Mouse (Mus musculus) embryonic facial prominence, embryonic 11.5 days (tissue): ENCODE data around the gene Mindy4. TPM values are rescaled to one million over a fixed set of nuclear protein-coding genes. Genes with fewer than 3 reads are reported as not detected.

Experiments
- ATAC-seq: fragments of 200-750 bp; cut with Nextera tagmentation; replicated peaks from 2 replicates; pipeline ENCODE4 v1.8.0; 2017; ENCODE audit warnings: low read depth; ENCODE audit not compliant: insufficient number of reproducible peaks, low FRiP score, low TSS enrichment
- DNase-seq: peaks from one replicate; pipeline ENCODE4 v3.0.0-alpha.2; 2015; ENCODE audit warnings: low spot score
- H3K27ac ChIP-seq: fragments of 300-500 bp; sonication (generic); replicated peaks from 2 replicates; pipeline ENCODE4 v1.5.1; 2014; ENCODE audit warnings: mild to moderate bottlenecking, low read depth, low read length, control low read depth
- H3K27me3 ChIP-seq: fragments of 300-500 bp; sonication (generic); 2 replicates; pipeline ENCODE4 v1.6.1; 2014; ENCODE audit warnings: mild to moderate bottlenecking, low read length, moderate library complexity, mixed read lengths; ENCODE audit not compliant: control insufficient read depth, insufficient read depth
- H3K36me3 ChIP-seq: fragments of 300-500 bp; sonication (generic); replicated peaks from 2 replicates; pipeline ENCODE4 v1.6.1; 2014; ENCODE audit warnings: low read depth, mild to moderate bottlenecking, low read length, moderate library complexity, mixed read lengths; ENCODE audit not compliant: control insufficient read depth, insufficient read depth
- H3K4me1 ChIP-seq: fragments of 300-500 bp; sonication (generic); 2 replicates; pipeline ENCODE4 v1.6.1; 2014; ENCODE audit warnings: low read length, mixed read lengths; ENCODE audit not compliant: control insufficient read depth, insufficient read depth
- H3K4me2 ChIP-seq: fragments of 300-500 bp; sonication (generic); 2 replicates; pipeline ENCODE4 v1.6.1; 2014; ENCODE audit warnings: low read depth, mild to moderate bottlenecking, control low read depth, low read length, moderate library complexity
- H3K4me3 ChIP-seq: fragments of 300-500 bp; sonication (generic); 2 replicates; pipeline ENCODE4 v1.5.1; 2014; ENCODE audit warnings: low read depth, low read length, control low read depth
- H3K9ac ChIP-seq: fragments of 300-500 bp; sonication (generic); replicated peaks from 2 replicates; pipeline ENCODE4 v1.6.1; 2014; ENCODE audit warnings: mild to moderate bottlenecking, control low read depth, low read length
- H3K9me3 ChIP-seq: fragments of 300-500 bp; sonication (generic); replicated peaks from 2 replicates; pipeline ENCODE4 v1.6.1; 2016; ENCODE audit warnings: mild to moderate bottlenecking, low read length, inconsistent platforms, mixed read lengths; ENCODE audit not compliant: control insufficient read depth
- WGBS: fragments of 180-500 bp; shearing (Covaris S2); extraction: QIAGEN DNeasy Blood & Tissue Kit; methylation state at CpG from one replicate; pipeline ENCODE4 v1.1.7; 2014; 5-methylcytosine and 5-hydroxymethylcytosine counted together
- polyA plus RNA-seq: library from polyadenylated mRNA; unstranded; fragments of >200 nt; fragmentation: Nextera tagmentation; extraction: Ambion mirVana; gene quantifications from 2 replicates; pipeline ENCODE4 v1.2.1, GENCODE M21; 2014

The Mindy4 gene
- polyA plus RNA-seq, 1 experiment from 2014 or later, result 26.0 TPM

DNA sequence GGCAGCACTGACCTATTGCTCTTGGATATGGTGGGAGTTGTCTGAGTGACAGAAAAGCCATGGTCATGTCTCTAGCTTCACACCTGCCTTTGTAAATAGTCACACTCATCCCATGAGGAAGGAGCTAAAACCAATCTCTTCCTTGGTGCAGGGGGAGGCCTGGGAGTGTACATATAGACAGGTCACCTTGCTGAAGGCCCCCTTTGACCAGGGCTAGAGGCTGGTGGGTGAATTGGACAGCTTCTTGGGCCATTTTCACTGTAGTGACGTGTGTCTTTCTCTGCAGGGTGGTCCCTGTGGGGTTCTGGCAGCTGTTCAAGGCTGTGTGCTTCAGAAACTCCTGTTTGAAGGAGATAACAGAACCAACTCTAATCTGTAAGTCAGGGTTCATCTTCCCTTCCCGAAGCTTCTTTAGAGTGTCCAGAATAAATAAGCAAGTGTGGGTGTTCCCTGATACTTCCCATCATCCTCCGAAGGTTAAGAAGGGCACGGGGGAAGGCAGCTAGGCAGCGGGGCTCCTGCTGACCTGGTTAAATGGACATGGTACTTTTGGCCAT lies 60.4 kb downstream of the Mindy4 start:
- Histone ChIP-seq H3K9me3 (no peaks in the 10 kb centered on the region), H3K4me3 (no peak overlapping the region), H3K36me3 (no peaks in the 10 kb centered on the region), H3K4me1 (no peaks in the 10 kb centered on the region), H3K27me3 (no peaks in the 10 kb centered on the region), H3K9ac (no peak overlapping the region), H3K4me2 (no peak overlapping the region), H3K27ac (no peak overlapping the region)
- ATAC-seq, result no peak
- WGBS, result 87% methylated on average over 5 of the region's 5 CpGs
- DNase-seq, result no peak

DNA sequence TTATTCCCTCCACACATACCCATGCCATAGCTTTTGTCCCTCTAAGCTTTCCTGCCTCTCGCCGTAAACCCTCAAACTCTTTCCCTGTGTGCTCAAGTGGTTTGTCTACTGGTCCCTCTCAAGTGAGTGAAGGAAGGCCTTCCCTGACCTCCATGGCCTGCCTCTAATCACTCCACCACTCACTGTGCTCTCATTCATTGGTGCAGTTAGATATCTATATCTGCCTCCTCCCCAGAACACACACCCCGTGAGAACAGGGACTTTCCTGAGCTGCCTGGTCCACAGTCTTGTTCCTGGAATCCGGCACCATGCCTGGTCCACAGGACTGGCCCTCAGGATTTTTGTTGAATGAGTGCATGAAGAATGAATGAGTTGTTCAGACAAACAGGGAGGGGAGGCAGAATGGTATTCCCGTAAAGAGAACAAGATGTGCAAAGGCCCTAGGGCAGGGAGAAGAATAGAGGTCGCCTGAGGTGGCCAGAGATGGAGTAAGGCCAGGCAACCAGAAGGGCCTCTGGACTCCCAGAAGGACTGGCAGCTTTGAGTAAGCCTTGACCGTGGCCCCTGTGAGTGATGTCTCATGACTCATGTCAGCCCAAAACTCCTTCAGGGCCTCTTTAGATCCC lies 61.7 kb downstream of the Mindy4 start:
- Histone ChIP-seq H3K27me3 (no peaks in the 10 kb centered on the region), H3K4me2 (no peak overlapping the region), H3K9me3 (no peaks in the 10 kb centered on the region), H3K36me3 (no peaks in the 10 kb centered on the region), H3K27ac (no peak overlapping the region), H3K4me1 (no peaks in the 10 kb centered on the region), H3K9ac (no peak overlapping the region), H3K4me3 (no peak overlapping the region)
- 82% methylated on average over 7 of the region's 7 CpGs for WGBS
- ATAC-seq (no peak), DNase-seq (no peak)

DNA sequence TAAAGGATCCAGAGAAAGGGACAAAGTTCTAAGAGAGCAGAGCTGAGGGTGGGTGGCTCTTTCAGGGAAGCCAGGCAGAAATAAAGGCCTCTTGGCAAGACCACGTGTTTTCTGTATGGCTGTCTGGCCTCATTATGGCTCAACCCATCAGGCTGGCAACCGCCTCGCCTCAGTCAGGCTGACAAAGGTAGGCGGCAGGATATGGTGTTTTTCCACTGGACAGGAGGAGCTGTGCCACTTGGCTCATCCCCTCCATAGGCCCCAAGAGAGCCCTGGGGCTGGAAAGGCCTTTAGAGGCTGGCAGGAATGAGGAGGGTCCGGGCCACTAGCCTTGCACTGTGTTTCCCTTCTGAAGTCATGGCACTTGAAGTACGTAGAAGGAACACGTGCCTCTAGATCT lies 69.8 kb downstream of the Mindy4 start:
- 70% methylated on average over 7 of the region's 7 CpGs for WGBS
- ATAC-seq (no peak), DNase-seq (no peak)
- Histone ChIP-seq H3K4me2 (no peak overlapping the region), H3K9me3 (no peaks in the 10 kb centered on the region), H3K4me1 (no peaks in the 10 kb centered on the region), H3K4me3 (no peak overlapping the region), H3K9ac (no peak overlapping the region), H3K36me3 (no peaks in the 10 kb centered on the region), H3K27me3 (no peaks in the 10 kb centered on the region), H3K27ac (no peak overlapping the region)

DNA sequence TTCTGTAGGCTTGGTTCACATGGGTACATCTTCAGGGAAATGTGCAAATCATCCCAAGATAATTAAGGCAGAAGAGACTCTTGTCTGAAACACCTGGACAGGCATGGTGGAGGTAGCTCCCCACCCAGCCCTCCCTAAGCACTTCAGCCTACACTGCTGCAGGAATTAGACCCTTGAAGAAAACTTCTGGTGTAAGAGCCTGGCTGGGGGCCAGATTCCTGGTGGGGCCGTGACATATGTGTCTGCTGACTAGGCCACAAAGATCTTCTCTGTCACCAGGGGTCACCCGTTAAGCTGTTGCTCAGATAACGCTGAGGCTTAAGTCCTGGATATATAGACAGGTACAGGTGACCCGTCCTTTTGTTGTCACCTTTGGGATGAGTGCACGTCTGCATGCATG lies 70.3 kb downstream of the Mindy4 start:
- ATAC-seq (no peak), DNase-seq (no peak)
- no peak overlapping the region for H3K4me2 ChIP-seq
- WGBS, result 88% methylated on average over 5 of the region's 5 CpGs
- no peak overlapping the region for H3K27ac ChIP-seq
- no peaks in the 10 kb centered on the region for H3K9me3 ChIP-seq
- H3K4me3 ChIP-seq, result no peak overlapping the region
- H3K27me3 ChIP-seq, result no peaks in the 10 kb centered on the region
- H3K36me3 ChIP-seq, result no peaks in the 10 kb centered on the region
- no peak overlapping the region for H3K9ac ChIP-seq
- H3K4me1 ChIP-seq, result no peaks in the 10 kb centered on the region

DNA sequence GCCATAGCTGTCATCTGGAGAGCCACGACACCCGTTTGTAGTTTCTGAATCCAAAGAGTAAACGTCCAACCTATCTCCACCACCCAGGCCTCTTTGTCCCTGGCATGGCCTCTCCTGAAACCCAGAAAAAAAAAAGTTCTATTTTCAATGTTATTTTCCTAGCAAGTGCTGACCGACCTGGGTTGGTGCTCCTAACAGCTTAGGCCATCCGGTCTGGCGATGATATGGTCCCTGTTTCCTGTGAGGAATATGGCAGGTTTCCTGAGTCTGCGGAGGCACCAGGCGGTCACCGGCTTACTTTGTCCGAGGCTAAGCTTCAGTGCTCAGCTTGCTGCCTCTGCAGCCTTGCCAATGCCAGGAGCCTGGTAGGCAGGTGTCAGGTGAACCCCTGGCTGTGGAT lies 71.8 kb downstream of the Mindy4 start:
- 87% methylated on average over 10 of the region's 10 CpGs for WGBS
- ATAC-seq (no peak), DNase-seq (no peak)
- Histone ChIP-seq H3K27ac (no peak overlapping the region), H3K27me3 (no peaks in the 10 kb centered on the region), H3K4me2 (no peak overlapping the region), H3K4me1 (no peaks in the 10 kb centered on the region), H3K36me3 (no peaks in the 10 kb centered on the region), H3K9ac (no peak overlapping the region), H3K9me3 (no peaks in the 10 kb centered on the region), H3K4me3 (no peak overlapping the region)

DNA sequence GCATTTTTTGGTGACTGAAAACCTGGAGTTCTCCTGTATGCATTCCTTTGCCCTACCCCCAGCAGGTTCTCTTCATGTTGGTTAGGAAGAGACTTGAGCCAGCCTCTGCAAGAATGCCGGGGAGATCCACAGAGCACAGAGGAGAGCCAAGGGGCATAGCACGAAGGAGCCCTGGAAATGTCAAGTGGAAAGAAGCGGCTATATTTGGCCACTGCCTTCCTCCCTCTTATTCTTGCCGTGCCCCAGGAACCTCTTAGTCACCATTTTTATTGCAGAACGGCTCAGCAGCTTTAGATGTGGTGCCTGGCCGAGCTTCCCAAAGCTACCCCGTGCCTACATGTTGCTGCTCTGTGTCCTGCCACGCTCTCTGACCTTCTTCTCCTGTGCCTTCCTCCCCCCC lies 72.6 kb downstream of the Mindy4 start:
- no peak for DNase-seq
- 89% methylated on average over 8 of the region's 8 CpGs for WGBS

DNA sequence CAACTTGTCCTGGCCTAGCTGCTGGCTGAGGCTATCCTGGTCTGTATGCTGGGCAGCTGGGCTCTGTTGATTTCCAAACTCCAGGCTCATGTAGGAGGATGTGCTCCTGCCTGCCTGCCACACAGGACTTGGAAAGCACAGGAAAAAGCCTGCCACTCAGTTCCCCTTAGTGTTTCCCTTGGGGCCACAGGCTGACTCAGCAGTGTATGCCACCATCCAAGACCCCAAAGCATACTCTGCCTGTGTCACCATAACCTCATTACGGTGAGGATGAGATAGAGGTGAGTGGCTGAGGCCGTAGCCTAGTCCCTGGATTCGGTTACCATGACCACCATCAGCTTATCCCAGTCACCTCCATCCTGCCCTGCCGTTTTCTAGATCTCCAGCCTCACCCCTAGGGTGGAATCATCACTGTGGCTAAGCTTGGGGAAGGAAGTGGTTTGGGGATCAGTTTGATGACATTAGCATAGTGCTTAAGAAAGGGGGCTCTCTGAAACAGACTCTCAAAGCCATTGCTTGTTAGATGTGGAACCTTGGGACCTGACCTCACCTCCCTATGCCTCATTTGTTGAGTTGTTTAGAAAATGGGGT lies 73.6 kb downstream of the Mindy4 start:
- 90% methylated on average over 4 of the region's 4 CpGs for WGBS
- H3K27me3 ChIP-seq, result no peaks in the 10 kb centered on the region
- no peak overlapping the region for H3K4me3 ChIP-seq
- H3K36me3 ChIP-seq, result no peaks in the 10 kb centered on the region
- no peaks in the 10 kb centered on the region for H3K4me1 ChIP-seq
- H3K9me3 ChIP-seq, result no peaks in the 10 kb centered on the region
- no peak for ATAC-seq
- no peak overlapping the region for H3K9ac ChIP-seq
- no peak overlapping the region for H3K27ac ChIP-seq
- no peak for DNase-seq
- no peak overlapping the region for H3K4me2 ChIP-seq

More for the DNA sequence above, 72.6 kb downstream of the Mindy4 start:
- H3K9ac ChIP-seq, result no peak overlapping the region
- no peak for ATAC-seq
- H3K4me1 ChIP-seq, result no peaks in the 10 kb centered on the region
- H3K27ac ChIP-seq, result no peak overlapping the region
- H3K36me3 ChIP-seq, result no peaks in the 10 kb centered on the region
- H3K27me3 ChIP-seq, result no peaks in the 10 kb centered on the region
- no peaks in the 10 kb centered on the region for H3K9me3 ChIP-seq
- no peak overlapping the region for H3K4me3 ChIP-seq
- H3K4me2 ChIP-seq, result no peak overlapping the region

DNA sequence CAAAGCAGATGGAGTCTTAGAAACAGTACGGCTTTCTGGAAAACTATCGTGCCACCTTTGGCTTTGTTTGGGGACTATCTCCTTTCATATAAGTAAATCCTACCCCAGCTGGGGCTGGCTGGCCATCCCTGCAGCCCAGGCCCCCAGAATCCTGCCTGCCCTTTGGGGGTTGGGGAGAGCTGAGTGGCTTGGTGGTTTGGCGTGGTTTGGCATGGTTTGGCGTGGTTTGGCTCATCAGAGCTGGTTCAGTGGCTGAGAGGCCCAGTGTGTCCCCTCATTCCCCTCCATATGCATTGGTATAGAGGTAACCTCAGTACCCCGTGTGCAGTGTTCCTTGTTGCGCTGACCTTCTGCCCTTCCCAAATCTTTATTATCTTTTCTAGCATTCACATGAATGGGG lies 74.9 kb downstream of the Mindy4 start:
- H3K4me3 ChIP-seq, result no peak overlapping the region
- H3K4me2 ChIP-seq, result no peak overlapping the region
- WGBS, result 64% methylated on average over 6 of the region's 6 CpGs
- H3K4me1 ChIP-seq, result no peaks in the 10 kb centered on the region
- H3K27ac ChIP-seq, result no peak overlapping the region
- H3K9ac ChIP-seq, result no peak overlapping the region
- H3K9me3 ChIP-seq, result no peaks in the 10 kb centered on the region
- DNase-seq, result no peak
- no peaks in the 10 kb centered on the region for H3K27me3 ChIP-seq
- no peak for ATAC-seq
- H3K36me3 ChIP-seq, result no peaks in the 10 kb centered on the region
